8 mouse cellular contexts compared by ENCODE assay signal in genomic region chr13:80881722-80882500, GRCm38 (mm10). TPM values are rescaled to one million over a fixed set of nuclear protein-coding genes. Genes with fewer than 3 reads are reported as not detected.
DNase-seq lines count a peak whose midpoint lies in the region; ATAC-seq and TF ChIP-seq lines count a peak whose summit lies in the region.

No protein-coding gene starts in this region.

- WGBS in cerebellum, adult 2 months: 24% methylated on average over 6 of the region's 6 CpGs
- WGBS in intestine, postnatal 0 days: 18% methylated on average over 6 of the region's 6 CpGs
- WGBS in liver, embryonic 12.5 days (ENCODE audit: insufficient replicate concordance): 20% methylated on average over 6 of the region's 6 CpGs

- no peaks in the 10 kb centered on the region for H3K36me3 ChIP-seq in intestine, postnatal 0 days (ENCODE audit: control insufficient read depth, insufficient read depth)
- no peaks in the 10 kb centered on the region for H3K36me3 ChIP-seq in liver, embryonic 12.5 days

- no peak for TF ChIP-seq POLR2A in cerebellum, adult 2 months (IDR thresholded peaks at IDR 0.05; ENCODE audit: borderline replicate concordance, insufficient read depth, low read length)

- DNase-seq in urinary bladder, postnatal 36 days (ENCODE audit: low spot score in 2 of 2): peak; percentile 9 to 17
- no peak for DNase-seq in urinary bladder, postnatal 10 days (ENCODE audit: low spot score)
- peak in 1 of 2 experiments; percentile 79 for DNase-seq in cerebellum, adult 2 months
- peak; percentile 20 for DNase-seq in gastrocnemius, postnatal 14 days
- peak; percentile 59 to 68 for DNase-seq in natural killer cell, adult 2 months (ENCODE audit: low spot score in 2 of 2)

- TF ChIP-seq CTCF in cerebellum, adult 2 months (IDR thresholded peaks at IDR 0.05; ENCODE audit: borderline replicate concordance, insufficient read depth, low read depth, low read length): peak; percentile 60; the same call in 1 of the 2 replicates
- peak; percentile 95 for TF ChIP-seq CTCF in intestine, postnatal 0 days (IDR thresholded peaks at IDR 0.05; ENCODE audit: low read depth)

- H3K4me1 ChIP-seq in cerebellum, adult 2 months (ENCODE audit: control insufficient read depth, insufficient read depth, low read length): no peaks in the 10 kb centered on the region
- no peaks in the 10 kb centered on the region for H3K4me1 ChIP-seq in intestine, postnatal 0 days (replicated peaks; ENCODE audit: control insufficient read depth, insufficient read depth, low read length)
- no peaks in the 10 kb centered on the region for H3K4me1 ChIP-seq in liver, embryonic 12.5 days

- H3K27me3 ChIP-seq in cerebellum, adult 2 months (ENCODE audit: control insufficient read depth, insufficient read depth, low read length): no peaks in the 10 kb centered on the region
- H3K27me3 ChIP-seq in intestine, postnatal 0 days (replicated peaks; ENCODE audit: control insufficient read depth, insufficient read depth, low read length): no peaks in the 10 kb centered on the region
- no peaks in the 10 kb centered on the region for H3K27me3 ChIP-seq in liver, embryonic 12.5 days (replicated peaks)

- no peak overlapping the region for H3K9ac ChIP-seq in intestine, postnatal 0 days (ENCODE audit: low read depth, low read length)
- peak overlapping the region; percentile 97; the same call in 1 of the 2 replicates for H3K9ac ChIP-seq in liver, embryonic 12.5 days

- no peak for ATAC-seq in intestine, postnatal 0 days
- ATAC-seq in liver, embryonic 12.5 days: no peak
- no peak for ATAC-seq in frontal cortex, adult (ENCODE audit: low TSS enrichment)

- intact Hi-C loops in gastrocnemius, postnatal 14 days (cut with DNase I; ENCODE audit: low total_unique reads): no loop called here

- H3K27ac ChIP-seq in cerebellum, adult 2 months (ENCODE audit: insufficient read depth, low read length): no peak overlapping the region
- peak overlapping the region; percentile 100; the same call in 1 of the 2 replicates for H3K27ac ChIP-seq in intestine, postnatal 0 days (ENCODE audit: low read depth, low read length)
- H3K27ac ChIP-seq in liver, embryonic 12.5 days: peak overlapping the region; percentile 100

- no peak overlapping the region for H3K4me3 ChIP-seq in cerebellum, adult 2 months (replicated peaks; ENCODE audit: insufficient read depth, low read depth, low read length)
- peak overlapping the region; percentile 63; the same call in 1 of the 2 replicates for H3K4me3 ChIP-seq in intestine, postnatal 0 days (ENCODE audit: low read depth, low read length)
- H3K4me3 ChIP-seq in liver, embryonic 12.5 days: peak overlapping the region; percentile 77; the same call in 1 of the 2 replicates

- H3K4me2 ChIP-seq in intestine, postnatal 0 days (replicated peaks; ENCODE audit: low read depth): peak overlapping the region; percentile 70
- H3K4me2 ChIP-seq in liver, embryonic 12.5 days: peak overlapping the region; percentile 70

- H3K9me3 ChIP-seq in intestine, postnatal 0 days (ENCODE audit: control insufficient read depth): no peaks in the 10 kb centered on the region
- no peaks in the 10 kb centered on the region for H3K9me3 ChIP-seq in liver, embryonic 12.5 days (replicated peaks)

RNA-seq across cellular contexts. Expression of gene Arrdc3, which starts 1.3 kb away (rescaled TPM):
- 56.7 and 58.6 TPM in 2 replicates for polyA plus RNA-seq in cerebellum, adult 2 months (2012; rRNA removed)
- 10 to 100 TPM; 35.2 to 62.4 TPM for total RNA-seq in gastrocnemius, postnatal 14 days (2021)
- 21.5 and 22.0 TPM in 2 replicates for polyA plus RNA-seq in intestine, postnatal 0 days (2015; fragmentation: Nextera tagmentation; extraction: Ambion mirVana)
- polyA plus RNA-seq in liver, embryonic 12.5 days (2016; fragmentation: Nextera tagmentation; extraction: Ambion mirVana): 18.8 and 21.5 TPM in 2 replicates
